Comparison of ENCODE assay signal across 23 mouse cellular contexts in the genomic region with DNA sequence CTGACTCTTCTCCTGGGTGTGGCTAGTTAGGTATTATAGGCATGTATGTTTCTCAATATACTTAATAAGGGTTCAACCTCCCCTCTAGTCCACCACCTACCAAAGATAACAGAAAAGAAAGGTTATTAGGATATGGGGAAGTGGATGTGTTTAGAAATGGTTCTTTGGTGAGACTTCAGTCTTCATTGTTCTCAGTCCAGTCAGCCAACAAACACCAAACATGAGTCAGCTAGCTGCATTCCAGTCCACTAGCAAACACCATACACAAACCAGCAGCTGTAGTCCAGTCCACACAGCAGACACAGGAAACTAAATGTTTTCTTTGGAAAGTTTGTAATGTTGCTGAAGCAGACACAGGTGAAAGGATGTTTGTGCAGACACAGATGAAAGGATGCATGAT.
DNase-seq lines count a peak whose midpoint lies in the region; TF ChIP-seq lines count a peak whose summit lies in the region.
"Had no signal": no experiment of that assay in that cellular context is flagged by ENCODE, and none has a peak within 500 bp of the region (broad histone marks: within the 10 kb centered on the region; RNA-seq: fewer than 3 reads in every experiment).

No protein-coding gene starts in this region.

- no peak for TF ChIP-seq POLR2A in embryonic fibroblast, embryonic 13.5 days (IDR thresholded peaks at IDR 0.05; ENCODE audit: low read depth, low read length)

- TF ChIP-seq CTCF in embryonic fibroblast, embryonic 13.5 days (IDR thresholded peaks at IDR 0.05; ENCODE audit: borderline replicate concordance, insufficient read depth, low read length), result no peak

- peak overlapping the region; percentile 23; the same call in 1 of the 2 replicates for H3K27ac ChIP-seq in embryonic fibroblast, embryonic 13.5 days (ENCODE audit: insufficient read depth, low read length)
- H3K27ac ChIP-seq: embryonic facial prominence, embryonic 12.5 days; embryonic facial prominence, embryonic 15.5 days; forebrain, embryonic 10.5 days; gastrocnemius, adult 2 months; hindbrain, embryonic 12.5 days; hindbrain, embryonic 15.5 days; intestine, embryonic 15.5 days had no signal

- H3K4me3 ChIP-seq in embryonic fibroblast, embryonic 13.5 days (ENCODE audit: insufficient read depth, low read length), result no peak overlapping the region
- H3K4me3 ChIP-seq: embryonic facial prominence, embryonic 12.5 days; embryonic facial prominence, embryonic 15.5 days; erythroblast, embryonic 14.5 days; forebrain, embryonic 10.5 days; gastrocnemius, adult 2 months; hindbrain, embryonic 12.5 days; hindbrain, embryonic 15.5 days; intestine, embryonic 15.5 days had no signal

- H3K4me1 ChIP-seq in embryonic fibroblast, embryonic 13.5 days (ENCODE audit: control insufficient read depth, insufficient read depth, low read length), result peaks cover 11% of the 10 kb centered on the region

- DNase-seq in heart, adult 11 months, result peak; percentile 36
- no peak for DNase-seq in heart, adult 18-20 months
- peak; percentile 11 for DNase-seq in 416B (ENCODE audit: low read depth)
- no peak for DNase-seq in testis, postnatal 14 days (ENCODE audit: low spot score)
- no peak for DNase-seq in embryo, embryonic 10 days (ENCODE audit: low spot score)
- DNase-seq: adrenal gland, postnatal 10 days; adrenal gland, postnatal 36 days; cerebellum, adult 18-20 months; cerebellum, adult 9-10 months; cerebellum, postnatal 14 days; forebrain, postnatal 0 days; gastrocnemius, adult 2 months; gastrocnemius, postnatal 25 days; kidney, adult 11 months; kidney, adult 8-10 months had no signal

Comparison
In these comparisons a context has a peak if more than half of its experiments do, and no peak if none do; other contexts are left out.
1. DNase-seq: peak in heart, adult 11 months (single experiment) and 416B (single experiment); none in heart, adult 18-20 months (0 of 2), testis, postnatal 14 days (single experiment) and embryo, embryonic 10 days (single experiment).